Mouse (Mus musculus) C2C12 (cell line): Measurements from ENCODE around the gene Abhd5. TPM values are rescaled to one million over a fixed set of nuclear protein-coding genes. Genes with fewer than 3 reads are reported as not detected.

Experiments
- H3K27me3 ChIP-seq: one replicate; pipeline ENCODE4 v1.6.1; 2011; ENCODE audit not compliant: control insufficient read depth, insufficient read depth, insufficient read length
- H3K36me3 ChIP-seq: one replicate; pipeline ENCODE4 v1.6.1; 2011; ENCODE audit not compliant: control insufficient read depth, insufficient read depth
- H3K4me3 ChIP-seq: one replicate; pipeline ENCODE4 v1.5.1; 2011; ENCODE audit warnings: mild to moderate bottlenecking, control low read depth; ENCODE audit not compliant: poor library complexity, insufficient read depth, severe bottlenecking
- H3K79me2 ChIP-seq: one replicate; pipeline ENCODE4 v1.6.1; 2011; ENCODE audit not compliant: control insufficient read depth, insufficient read depth
- H3K79me3 ChIP-seq: one replicate; pipeline ENCODE4 v1.6.1; 2011; ENCODE audit warnings: low read depth, control low read depth
- H3ac ChIP-seq: one replicate; pipeline ENCODE3; 2011; ENCODE audit warnings: low read depth; ENCODE audit not compliant: control insufficient read depth, insufficient read length
- CEBPB ChIP-seq: IDR thresholded peaks from one replicate; pipeline ENCODE4 v1.6.1; 2011; ENCODE audit warnings: low read depth, mild to moderate bottlenecking, control low read depth, moderate library complexity
- CTCF ChIP-seq: IDR thresholded peaks from one replicate; pipeline ENCODE4 v1.5.1; 2011; ENCODE audit not compliant: control insufficient read depth, insufficient read depth, insufficient read length
- FOSL1 ChIP-seq: IDR thresholded peaks from one replicate; pipeline ENCODE4 v1.8.0; 2011; ENCODE audit warnings: mild to moderate bottlenecking, low read length; ENCODE audit not compliant: poor library complexity, insufficient read depth, severe bottlenecking
- MAX ChIP-seq: IDR thresholded peaks from one replicate; pipeline ENCODE4 v1.6.1; 2011; ENCODE audit warnings: mild to moderate bottlenecking, control low read depth
- MYOD1 ChIP-seq: IDR thresholded peaks from one replicate; pipeline ENCODE4 v1.6.1; 2011; ENCODE audit warnings: low read depth; ENCODE audit not compliant: control insufficient read depth, insufficient read length
- MYOG ChIP-seq: IDR thresholded peaks from one replicate; pipeline ENCODE4 v1.6.1; 2011; ENCODE audit not compliant: control insufficient read depth, insufficient read length; ENCODE audit errors: extremely low read depth
- USF1 ChIP-seq: IDR thresholded peaks from one replicate; pipeline ENCODE4 v1.6.1; 2011; ENCODE audit warnings: low read depth, mild to moderate bottlenecking, control low read depth, moderate library complexity
- polyA plus RNA-seq: library from polyadenylated mRNA; unstranded; fragments of >200 nt; fragmentation: generic; extraction: Trizol; gene quantifications from one replicate; pipeline ENCODE4 v1.2.1, GENCODE M21; 2012; ENCODE audit warnings: missing spikeins

Gene Abhd5
- polyA plus RNA-seq, 1 experiment, result 22.3 TPM

DNA sequence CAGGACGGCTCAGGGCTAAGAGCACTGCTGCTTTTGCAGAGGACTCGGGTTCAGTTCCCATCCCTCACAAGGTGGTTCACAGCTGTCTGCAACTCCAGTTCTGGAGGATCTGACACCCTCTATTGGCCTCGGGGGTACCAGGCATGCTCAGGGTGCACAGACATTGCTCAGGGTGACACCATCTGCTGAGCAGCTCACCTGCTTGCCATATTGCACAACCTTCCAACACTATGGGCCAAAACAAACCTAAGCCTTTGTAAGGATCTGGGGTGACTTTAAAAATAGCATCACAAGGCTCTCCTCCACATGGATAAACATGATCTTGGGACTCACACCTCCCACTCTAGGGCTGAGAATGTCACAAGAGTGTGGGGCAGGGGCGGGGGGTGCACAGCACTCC lies 30.8 kb upstream of the Abhd5 start:
- Histone ChIP-seq H3K79me3 (no peaks in the 10 kb centered on the region), H3K79me2 (no peaks in the 10 kb centered on the region), H3ac (no peak overlapping the region), H3K4me3 (no peak overlapping the region), H3K27me3 (no peaks in the 10 kb centered on the region), H3K36me3 (no peaks in the 10 kb centered on the region)
- TF ChIP-seq CEBPB, result no peak
- no peak for TF ChIP-seq MYOD1
- TF ChIP-seq FOSL1, result no peak
- TF ChIP-seq USF1, result no peak
- no peak for TF ChIP-seq MYOG
- TF ChIP-seq CTCF, result no peak
- TF ChIP-seq MAX, result no peak

DNA sequence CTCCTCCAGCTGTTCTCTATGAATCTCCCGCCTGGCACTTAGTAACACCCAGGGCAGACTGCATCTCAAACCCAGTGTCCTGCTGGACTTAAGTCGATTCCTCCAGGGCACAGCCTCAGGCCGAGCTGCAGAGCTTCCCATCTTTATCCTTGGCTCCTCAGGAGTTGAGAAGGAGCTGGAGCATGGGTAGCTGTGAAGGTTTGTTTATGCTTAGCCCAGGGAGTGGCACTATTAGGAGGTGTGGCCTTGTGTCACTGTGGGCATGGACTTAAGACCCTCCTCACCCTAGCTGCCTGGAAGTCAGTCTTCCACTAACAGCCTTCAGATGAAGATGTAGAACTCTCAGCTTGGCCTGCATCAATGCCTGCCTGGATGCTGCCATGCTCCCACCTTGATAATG lies 29.1 kb upstream of the Abhd5 start:
- Histone ChIP-seq H3K79me3 (no peaks in the 10 kb centered on the region), H3K36me3 (no peaks in the 10 kb centered on the region)

DNA sequence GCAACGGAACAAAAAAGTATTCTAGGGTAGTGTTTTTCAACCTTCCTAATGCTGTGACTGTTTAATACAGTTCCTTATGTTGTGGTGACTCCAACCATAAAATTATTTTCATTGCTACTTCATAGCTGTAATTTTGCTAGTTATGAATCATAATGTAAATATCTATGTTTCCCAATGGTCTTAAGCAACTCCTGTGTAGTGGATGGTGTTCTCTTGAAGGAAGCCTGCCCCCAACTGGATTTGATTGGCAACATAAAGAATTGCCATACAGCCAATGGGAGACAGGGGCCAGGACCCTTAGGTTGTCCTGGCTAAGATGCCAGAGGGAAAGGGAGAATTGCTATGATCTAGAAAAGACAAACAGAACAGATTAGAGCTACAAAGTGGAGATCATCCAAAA lies 25.4 kb upstream of the Abhd5 start:
- no peaks in the 10 kb centered on the region for H3K79me3 ChIP-seq
- H3ac ChIP-seq, result no peak overlapping the region
- H3K4me3 ChIP-seq, result no peak overlapping the region
- TF ChIP-seq CTCF (no peak), CEBPB (peak; percentile 82)
- no peaks in the 10 kb centered on the region for H3K36me3 ChIP-seq
- H3K27me3 ChIP-seq, result no peaks in the 10 kb centered on the region
- H3K79me2 ChIP-seq, result no peaks in the 10 kb centered on the region

More for the DNA sequence above, 29.1 kb upstream of the Abhd5 start:
- Histone ChIP-seq H3ac (no peak overlapping the region), H3K27me3 (no peaks in the 10 kb centered on the region), H3K4me3 (no peak overlapping the region), H3K79me2 (no peaks in the 10 kb centered on the region)
- TF ChIP-seq MAX (no peak), MYOD1 (no peak), CTCF (no peak), USF1 (no peak), CEBPB (no peak), FOSL1 (no peak), MYOG (no peak)

DNA sequence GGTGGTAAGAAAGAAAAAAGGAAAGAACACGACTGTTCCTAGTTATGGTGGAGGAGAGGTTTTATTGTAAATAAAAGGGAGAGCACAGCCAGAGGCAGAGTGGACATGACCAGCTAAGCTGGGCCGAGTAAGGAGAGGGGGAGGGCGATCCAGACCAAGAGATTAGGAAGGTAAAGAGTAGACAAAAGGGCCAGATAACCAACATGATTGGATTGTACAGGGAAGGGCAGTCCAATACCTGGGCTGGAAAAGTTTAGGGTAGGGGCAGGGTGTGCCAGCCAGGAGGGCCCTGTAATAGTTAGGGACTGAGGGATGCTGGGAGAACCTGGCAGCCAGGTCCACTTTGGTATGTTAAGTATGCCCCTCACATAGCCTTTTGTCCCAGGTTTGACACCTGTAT lies 23.2 kb upstream of the Abhd5 start:
- H3K36me3 ChIP-seq, result no peaks in the 10 kb centered on the region
- no peak overlapping the region for H3K4me3 ChIP-seq
- TF ChIP-seq USF1 (no peak), FOSL1 (no peak), MAX (no peak), MYOD1 (no peak), CTCF (no peak), MYOG (no peak), CEBPB (no peak)

DNA sequence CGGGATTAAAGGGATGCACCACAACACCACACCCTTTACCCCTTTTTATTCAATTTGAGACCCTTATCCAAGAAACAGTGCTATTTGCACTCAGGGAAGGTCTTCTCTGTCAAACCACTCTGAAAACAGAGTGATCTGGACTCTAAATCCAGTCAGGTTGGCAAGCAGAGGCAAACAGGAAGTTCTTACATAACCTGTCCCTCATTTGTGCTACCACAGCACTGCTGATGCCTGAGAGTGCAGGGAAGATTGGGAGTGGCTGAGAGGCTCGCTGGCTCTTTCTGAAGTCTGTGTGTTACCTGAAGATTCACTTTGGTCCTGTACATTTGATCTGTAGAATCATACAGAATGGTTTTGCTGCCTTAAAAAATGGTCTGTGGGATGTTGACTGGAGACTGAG lies 14.7 kb upstream of the Abhd5 start:
- H3K36me3 ChIP-seq, result no peaks in the 10 kb centered on the region
- H3ac ChIP-seq, result no peak overlapping the region
- no peak for TF ChIP-seq CTCF
- no peak for TF ChIP-seq MYOD1
- no peak for TF ChIP-seq USF1
- no peak for TF ChIP-seq CEBPB
- TF ChIP-seq MYOG, result no peak
- TF ChIP-seq MAX, result no peak
- no peak for TF ChIP-seq FOSL1
- H3K79me2 ChIP-seq, result no peaks in the 10 kb centered on the region
- H3K79me3 ChIP-seq, result no peaks in the 10 kb centered on the region
- H3K4me3 ChIP-seq, result no peak overlapping the region
- H3K27me3 ChIP-seq, result no peaks in the 10 kb centered on the region

More for the DNA sequence above, 23.2 kb upstream of the Abhd5 start:
- Histone ChIP-seq H3K79me2 (no peaks in the 10 kb centered on the region), H3K27me3 (no peaks in the 10 kb centered on the region), H3K79me3 (no peaks in the 10 kb centered on the region), H3ac (no peak overlapping the region)

DNA sequence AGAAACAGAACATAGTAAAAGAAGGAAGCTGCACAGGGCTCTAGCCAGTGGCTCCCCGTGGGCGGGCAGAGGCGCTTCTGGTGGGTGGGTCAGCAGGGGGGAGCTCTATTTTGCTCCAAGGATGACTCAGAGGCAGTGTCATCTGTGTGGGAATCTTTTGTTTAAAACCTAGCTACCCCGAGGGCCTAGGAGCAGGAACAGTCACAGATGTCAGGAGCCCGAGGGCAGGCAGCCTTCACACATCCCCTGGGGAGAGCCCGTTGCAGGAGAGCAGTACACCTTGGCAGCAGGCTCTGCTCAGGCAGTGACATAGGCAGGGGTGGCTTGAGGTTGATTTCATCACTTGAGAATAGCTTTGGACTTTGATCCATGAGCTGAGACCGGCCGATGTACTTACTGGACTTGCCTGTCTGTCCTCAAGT lies 13.9 kb upstream of the Abhd5 start:
- Histone ChIP-seq H3ac (peak overlapping the region; percentile 36), H3K36me3 (no peaks in the 10 kb centered on the region), H3K27me3 (no peaks in the 10 kb centered on the region), H3K79me2 (no peaks in the 10 kb centered on the region), H3K79me3 (no peaks in the 10 kb centered on the region), H3K4me3 (no peak overlapping the region)
- TF ChIP-seq CTCF (no peak), USF1 (no peak)

DNA sequence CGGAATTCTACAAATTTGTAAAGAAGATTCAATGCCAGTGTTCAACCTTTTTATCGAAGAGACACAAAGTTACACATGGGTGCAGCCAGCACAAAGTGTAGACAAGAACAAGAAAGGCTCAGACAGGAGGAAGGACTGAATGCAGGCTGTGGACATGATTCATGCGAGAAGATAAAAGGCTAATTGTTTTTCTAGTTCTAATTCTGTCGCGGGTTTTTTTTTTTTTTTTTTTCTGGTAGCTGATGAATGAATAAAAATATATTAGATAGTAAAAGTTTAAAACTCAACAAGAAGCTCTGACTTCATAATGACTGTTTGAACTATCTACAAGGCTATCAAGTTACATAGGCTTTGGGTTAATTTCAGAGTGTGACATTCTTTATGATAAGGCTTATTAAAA lies 11.4 kb upstream of the Abhd5 start:
- TF ChIP-seq CEBPB, result no peak
- no peak for TF ChIP-seq USF1
- TF ChIP-seq CTCF, result no peak
- no peak for TF ChIP-seq MAX
- no peak for TF ChIP-seq MYOD1
- no peak for TF ChIP-seq MYOG
- no peak for TF ChIP-seq FOSL1
- Histone ChIP-seq H3K27me3 (no peaks in the 10 kb centered on the region), H3K36me3 (no peaks in the 10 kb centered on the region), H3K4me3 (no peak overlapping the region), H3ac (no peak overlapping the region), H3K79me3 (no peaks in the 10 kb centered on the region), H3K79me2 (no peaks in the 10 kb centered on the region)
